In the genomic region with DNA sequence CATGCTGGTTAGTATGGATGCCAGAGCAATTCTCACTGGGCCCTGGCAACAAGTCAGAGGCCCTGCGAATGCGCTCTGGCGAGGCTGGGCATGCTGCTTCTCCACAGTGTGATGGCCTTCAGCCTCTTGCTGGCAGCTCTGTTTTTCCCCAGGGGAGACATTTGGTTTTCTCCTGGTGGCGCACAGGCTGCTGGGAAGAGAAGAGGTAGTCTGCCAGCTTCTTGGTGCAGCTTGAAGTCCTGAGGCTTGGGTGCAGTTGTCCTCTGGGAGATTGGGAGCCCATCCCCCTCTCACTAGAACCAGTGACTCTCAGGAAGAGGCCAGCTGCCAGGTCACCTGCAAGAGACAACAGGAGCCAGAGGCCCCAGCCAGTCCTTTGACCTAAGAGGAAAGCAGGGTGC, we compare ENCODE assay signal across 9 mouse cellular contexts. TPM values are rescaled to one million over a fixed set of nuclear protein-coding genes. Genes with fewer than 3 reads are reported as not detected.
A peak's percentile ranks its signal among the peaks of the same experiment; 100 is the strongest.
DNase-seq lines count a peak whose midpoint lies in the region; ATAC-seq and TF ChIP-seq lines count a peak whose summit lies in the region.
"Had no signal": no experiment of that assay in that cellular context is flagged by ENCODE, and none has a peak within 500 bp of the region (broad histone marks: within the 10 kb centered on the region; RNA-seq: fewer than 3 reads in every experiment).

No protein-coding gene starts in this region.

- peaks cover 12% of the 10 kb centered on the region for H3K36me3 ChIP-seq in limb, embryonic 11.5 days (ENCODE audit: control insufficient read depth, insufficient read depth, low read length)
- H3K36me3 ChIP-seq in stomach, postnatal 0 days (ENCODE audit: control insufficient read depth, insufficient read depth, low read length), result peaks cover 3% of the 10 kb centered on the region; the same call in 1 of the 2 replicates
- H3K36me3 ChIP-seq in embryonic facial prominence, embryonic 10.5 days (replicated peaks), result peaks cover 29% of the 10 kb centered on the region

- H3K27me3 ChIP-seq in limb, embryonic 11.5 days (ENCODE audit: control insufficient read depth, insufficient read depth, low read length), result no peaks in the 10 kb centered on the region
- H3K27me3 ChIP-seq in stomach, postnatal 0 days (ENCODE audit: control insufficient read depth, insufficient read depth, low read length), result no peaks in the 10 kb centered on the region
- H3K27me3 ChIP-seq in embryonic facial prominence, embryonic 10.5 days (replicated peaks; ENCODE audit: low read depth, poor library complexity, severe bottlenecking), result no peaks in the 10 kb centered on the region; the same call in 1 of the 2 replicates
- H3K27me3 ChIP-seq: embryonic facial prominence, embryonic 13.5 days had no signal

- WGBS in limb, embryonic 11.5 days, result 91% methylated on average over 4 of the region's 4 CpGs
- WGBS in stomach, postnatal 0 days, result 71% methylated on average over 4 of the region's 4 CpGs
- WGBS in embryonic facial prominence, embryonic 10.5 days, result 87% methylated on average over 4 of the region's 4 CpGs

- H3K4me2 ChIP-seq in limb, embryonic 11.5 days (ENCODE audit: low read depth, severe bottlenecking), result no peak overlapping the region
- no peak overlapping the region for H3K4me2 ChIP-seq in stomach, postnatal 0 days (replicated peaks; ENCODE audit: low read depth)
- H3K4me2 ChIP-seq: embryonic facial prominence, embryonic 13.5 days had no signal

- H3K4me3 ChIP-seq in limb, embryonic 11.5 days (ENCODE audit: low read depth, low read length), result no peak overlapping the region
- no peak overlapping the region for H3K4me3 ChIP-seq in stomach, postnatal 0 days (ENCODE audit: low read depth, low read length)
- no peak overlapping the region for H3K4me3 ChIP-seq in embryonic facial prominence, embryonic 10.5 days
- H3K4me3 ChIP-seq: embryonic facial prominence, embryonic 13.5 days had no signal

- 0 out of 2 replicates have a peak overlapping the region, but pooled peaks have one; percentile 17 for H3K9ac ChIP-seq in limb, embryonic 11.5 days (ENCODE audit: low read length)
- H3K9ac ChIP-seq in stomach, postnatal 0 days (ENCODE audit: low read length), result peak overlapping the region; percentile 18; the same call in 1 of the 2 replicates

- peaks cover 15% of the 10 kb centered on the region for H3K4me1 ChIP-seq in limb, embryonic 11.5 days (ENCODE audit: control insufficient read depth, insufficient read depth, low read length)
- peaks cover 4% of the 10 kb centered on the region; the same call in 1 of the 2 replicates for H3K4me1 ChIP-seq in stomach, postnatal 0 days (replicated peaks; ENCODE audit: control insufficient read depth, insufficient read depth)
- peaks cover 50% of the 10 kb centered on the region for H3K4me1 ChIP-seq in embryonic facial prominence, embryonic 10.5 days

- TF ChIP-seq EP300 in stomach, postnatal 0 days (optimal IDR thresholded peaks at IDR 0.05), result no peak

- ATAC-seq in limb, embryonic 11.5 days (ENCODE audit: insufficient number of reproducible peaks, low FRiP score, low TSS enrichment, low read depth), result no peak
- no peak for ATAC-seq in stomach, postnatal 0 days (ENCODE audit: low FRiP score, low TSS enrichment)

- peak; percentile 27 to 46 for DNase-seq in layer of hippocampus, postnatal 10 days (ENCODE audit: low spot score in 2 of 2)
- no peak for DNase-seq in layer of hippocampus, adult 9-10 months (ENCODE audit: low spot score)
- peak; percentile 48 for DNase-seq in cerebellum, adult 8-10 months
- peak; percentile 72 to 84 for DNase-seq in heart, postnatal 10 days
- no peak for DNase-seq in limb, embryonic 11.5 days (ENCODE audit: low spot score)
- no peak for DNase-seq in stomach, postnatal 0 days (ENCODE audit: low spot score)
- DNase-seq in embryonic facial prominence, embryonic 10.5 days (ENCODE audit: low spot score), result no peak
- no peak for DNase-seq in thymus, postnatal 14 days

- TF ChIP-seq CTCF in stomach, postnatal 0 days (IDR thresholded peaks at IDR 0.05; ENCODE audit: low read depth), result no peak

- intact Hi-C loops in heart, postnatal 10 days (cut with DNase I), result no loop called here

- no peaks in the 10 kb centered on the region for H3K9me3 ChIP-seq in limb, embryonic 11.5 days (ENCODE audit: control insufficient read depth, low read length)
- no peaks in the 10 kb centered on the region for H3K9me3 ChIP-seq in stomach, postnatal 0 days (ENCODE audit: control insufficient read depth, low read length)
- 0 out of 2 replicates have a peak, but pooled peaks cover under 1% of the 10 kb centered on the region for H3K9me3 ChIP-seq in embryonic facial prominence, embryonic 10.5 days

- no peak overlapping the region for H3K27ac ChIP-seq in limb, embryonic 11.5 days (replicated peaks; ENCODE audit: low read depth, low read length)
- peak overlapping the region; percentile 24; the same call in 1 of the 2 replicates for H3K27ac ChIP-seq in stomach, postnatal 0 days (replicated peaks)
- no peak overlapping the region; the same call in 1 of the 2 replicates for H3K27ac ChIP-seq in embryonic facial prominence, embryonic 10.5 days (replicated peaks)
- H3K27ac ChIP-seq: embryonic facial prominence, embryonic 13.5 days had no signal

RNA-seq across cellular contexts. Expression of a gene that starts 3.5 kb away (rescaled TPM):
- 10 to 100 TPM; 68.2 to 74.1 TPM for total RNA-seq in layer of hippocampus, postnatal 10 days (2021)
- 100 to 1,000 TPM; 234 to 237 TPM for total RNA-seq in heart, postnatal 10 days (2021)
- 14.0 and 16.0 TPM in 2 replicates for polyA plus RNA-seq in limb, embryonic 11.5 days (2014; fragmentation: Nextera tagmentation; extraction: Ambion mirVana)
- polyA plus RNA-seq in stomach, postnatal 0 days (2015; fragmentation: Nextera tagmentation; extraction: Ambion mirVana), result 17.8 and 19.9 TPM in 2 replicates
- 29.0 and 32.3 TPM in 2 replicates for polyA plus RNA-seq in embryonic facial prominence, embryonic 10.5 days (2016; fragmentation: Nextera tagmentation; extraction: Ambion mirVana)

RNA-seq across cellular contexts. Expression of a gene that starts 33.4 kb away (rescaled TPM):
- 10 to 100 TPM; 15.9 to 16.3 TPM for total RNA-seq in layer of hippocampus, postnatal 10 days (2021)
- under 1 TPM; 0.45 to 0.52 TPM for total RNA-seq in heart, postnatal 10 days (2021)
- 0.67 and 0.85 TPM in 2 replicates for polyA plus RNA-seq in limb, embryonic 11.5 days (2014; fragmentation: Nextera tagmentation; extraction: Ambion mirVana)
- polyA plus RNA-seq in stomach, postnatal 0 days (2015; fragmentation: Nextera tagmentation; extraction: Ambion mirVana), result 0.55 and 0.62 TPM in 2 replicates
- polyA plus RNA-seq in embryonic facial prominence, embryonic 10.5 days (2016; fragmentation: Nextera tagmentation; extraction: Ambion mirVana), result 0.52 and 0.69 TPM in 2 replicates

RNA-seq across cellular contexts. Expression of a gene that starts 42.1 kb away (rescaled TPM):
- 100 to 1,000 TPM; 107 to 121 TPM for total RNA-seq in layer of hippocampus, postnatal 10 days (2021)
- 10 to 100 TPM; 62.1 to 64.6 TPM for total RNA-seq in heart, postnatal 10 days (2021)
- polyA plus RNA-seq in limb, embryonic 11.5 days (2014; fragmentation: Nextera tagmentation; extraction: Ambion mirVana), result 0.35 and 0.60 TPM in 2 replicates
- polyA plus RNA-seq in stomach, postnatal 0 days (2015; fragmentation: Nextera tagmentation; extraction: Ambion mirVana), result 7.6 and 8.2 TPM in 2 replicates
- polyA plus RNA-seq in embryonic facial prominence, embryonic 10.5 days (2016; fragmentation: Nextera tagmentation; extraction: Ambion mirVana), result 1.2 and 1.9 TPM in 2 replicates

Comparison
In these comparisons a context has a peak if more than half of its experiments do, and no peak if none do; other contexts are left out.
1. DNase-seq: peak in layer of hippocampus, postnatal 10 days (2 of 2), cerebellum, adult 8-10 months (single experiment) and heart, postnatal 10 days (2 of 2); none in layer of hippocampus, adult 9-10 months (single experiment), limb, embryonic 11.5 days (single experiment), stomach, postnatal 0 days (single experiment), embryonic facial prominence, embryonic 10.5 days (single experiment) and thymus, postnatal 14 days (single experiment).